Mouse (Mus musculus) myocyte (in vitro differentiated cells): ENCODE measurements around the gene Uba52. TPM values are rescaled to one million over a fixed set of nuclear protein-coding genes. Genes with fewer than 3 reads are reported as not detected.

Experiments
- H3K27me3 ChIP-seq: one replicate; pipeline ENCODE4 v1.6.1; 2011; ENCODE audit not compliant: control insufficient read depth, insufficient read depth, insufficient read length
- H3K36me3 ChIP-seq: one replicate; pipeline ENCODE4 v1.6.1; 2011; ENCODE audit not compliant: control insufficient read depth, insufficient read depth
- H3K4me2 ChIP-seq: one replicate; pipeline ENCODE4 v1.6.1; 2011; ENCODE audit warnings: low read depth, control low read depth
- H3K4me3 ChIP-seq: one replicate; pipeline ENCODE4 v1.5.1; 2011; ENCODE audit warnings: mild to moderate bottlenecking, control low read depth, moderate library complexity
- H3K79me2 ChIP-seq: one replicate; pipeline ENCODE4 v1.6.1; 2011; ENCODE audit not compliant: control insufficient read depth, insufficient read depth
- H3ac ChIP-seq: one replicate; pipeline ENCODE4 v1.6.1; 2011; ENCODE audit not compliant: control insufficient read depth, insufficient read length
- CEBPB ChIP-seq: IDR thresholded peaks from 2 replicates; pipeline ENCODE4 v1.6.1; 2011; ENCODE audit warnings: mild to moderate bottlenecking, moderate library complexity; ENCODE audit not compliant: poor library complexity, insufficient read depth, severe bottlenecking
- E2F4 ChIP-seq: IDR thresholded peaks from one replicate; pipeline ENCODE4 v1.6.1; 2011; ENCODE audit warnings: mild to moderate bottlenecking, control low read depth, moderate library complexity; ENCODE audit not compliant: insufficient read depth
- MAX ChIP-seq: IDR thresholded peaks from one replicate; pipeline ENCODE4 v1.6.1; 2011; ENCODE audit warnings: low read depth, mild to moderate bottlenecking, control low read depth
- MYOD1 ChIP-seq, 3 experiments: IDR thresholded peaks; one replicate each; pipeline ENCODE4 v1.6.1; 2011; ENCODE audit warnings: control low read depth in 2 of 3, low read depth in 2 of 3, mild to moderate bottlenecking in 2 of 3, moderate library complexity in 1 of 3; ENCODE audit not compliant: insufficient read length in 2 of 3, control insufficient read depth in 1 of 3
- MYOG ChIP-seq, 3 experiments: IDR thresholded peaks; one replicate each; pipeline ENCODE4 v1.6.1; 2011; ENCODE audit warnings: control low read depth in 2 of 3, low read depth in 2 of 3, mild to moderate bottlenecking in 2 of 3; ENCODE audit not compliant: insufficient read length in 2 of 3, control insufficient read depth in 1 of 3, insufficient read depth in 1 of 3
- POLR2A ChIP-seq: IDR thresholded peaks from one replicate; pipeline ENCODE4 v1.6.1; 2011; ENCODE audit warnings: low read depth, mild to moderate bottlenecking, control low read depth, moderate library complexity; ENCODE audit not compliant: insufficient read length
- POLR2AphosphoS2 ChIP-seq: IDR thresholded peaks from one replicate; pipeline ENCODE4 v1.6.1; 2011; ENCODE audit warnings: low read depth, control low read depth; ENCODE audit not compliant: insufficient read length
- REST ChIP-seq: IDR thresholded peaks from one replicate; pipeline ENCODE4 v1.6.1; 2011; ENCODE audit warnings: mild to moderate bottlenecking, control low read depth, moderate library complexity; ENCODE audit not compliant: insufficient read depth, insufficient read length
- SRF ChIP-seq: IDR thresholded peaks from one replicate; pipeline ENCODE4 v1.6.1; 2011; ENCODE audit warnings: low read depth; ENCODE audit not compliant: control insufficient read depth, insufficient read length
- TCF12 ChIP-seq: IDR thresholded peaks from one replicate; pipeline ENCODE4 v1.6.1; 2011; ENCODE audit warnings: mild to moderate bottlenecking, control low read depth; ENCODE audit not compliant: poor library complexity, insufficient read depth, severe bottlenecking
- TCF3 ChIP-seq: IDR thresholded peaks from one replicate; pipeline ENCODE4 v1.6.1; 2011; ENCODE audit warnings: low read depth, control low read depth; ENCODE audit not compliant: insufficient read length
- USF1 ChIP-seq: IDR thresholded peaks from one replicate; pipeline ENCODE4 v1.6.1; 2011; ENCODE audit warnings: low read depth, mild to moderate bottlenecking, control low read depth, moderate library complexity
- polyA plus RNA-seq: library from polyadenylated mRNA; unstranded; fragments of >200 nt; fragmentation: generic; extraction: Trizol; gene quantifications from one replicate; pipeline ENCODE4 v1.2.1, GENCODE M21; 2012; ENCODE audit warnings: missing spikeins

The Uba52 gene
- polyA plus RNA-seq, 1 experiment, result 2,253 TPM

- H3K79me2 ChIP-seq, result peaks cover 92% of the 10 kb centered on the region
- no peak overlapping the region for H3K4me2 ChIP-seq
- no peak overlapping the region for H3ac ChIP-seq
- no peaks in the 10 kb centered on the region for H3K36me3 ChIP-seq
- TF ChIP-seq SRF (no peak), POLR2AphosphoS2 (no peak), POLR2A (no peak), MAX (no peak), MYOD1 (IDR thresholded peaks at IDR 0.05; ENCODE audit: control insufficient read depth in 1 of 3, insufficient read length in 2 of 3, low read depth in 2 of 3) (no peak), CEBPB (no peak), USF1 (no peak), E2F4 (no peak), TCF3 (no peak), REST (no peak), TCF12 (no peak), MYOG (IDR thresholded peaks at IDR 0.05; ENCODE audit: control insufficient read depth in 1 of 3, insufficient read depth in 1 of 3, insufficient read length in 2 of 3, low read depth in 2 of 3) (no peak)
- no peak overlapping the region for H3K4me3 ChIP-seq
- no peaks in the 10 kb centered on the region for H3K27me3 ChIP-seq
These were observed 35.8 kb upstream of the Uba52 start for GRCm38 (mm10) chr8:70546412-70546811.

GRCm38 (mm10) chr8:70544200-70544687 is 33.6 kb upstream of the Uba52 start:
- Histone ChIP-seq H3K4me2 (no peak overlapping the region), H3K36me3 (no peaks in the 10 kb centered on the region), H3K79me2 (peaks cover 91% of the 10 kb centered on the region), H3ac (no peak overlapping the region), H3K27me3 (no peaks in the 10 kb centered on the region), H3K4me3 (no peak overlapping the region)
- TF ChIP-seq MYOG (IDR thresholded peaks at IDR 0.05; ENCODE audit: control insufficient read depth in 1 of 3, insufficient read depth in 1 of 3, insufficient read length in 2 of 3, low read depth in 2 of 3) (no peak), POLR2A (no peak), TCF3 (no peak), TCF12 (no peak), MAX (no peak), USF1 (no peak), SRF (no peak), MYOD1 (IDR thresholded peaks at IDR 0.05; ENCODE audit: control insufficient read depth in 1 of 3, insufficient read length in 2 of 3, low read depth in 2 of 3) (no peak), CEBPB (no peak), E2F4 (no peak), POLR2AphosphoS2 (no peak), REST (no peak)

- TF ChIP-seq USF1 (no peak), TCF3 (no peak), POLR2AphosphoS2 (no peak), TCF12 (no peak), REST (no peak), E2F4 (no peak), POLR2A (no peak), MYOD1 (IDR thresholded peaks at IDR 0.05; ENCODE audit: control insufficient read depth in 1 of 3, insufficient read length in 2 of 3, low read depth in 2 of 3) (no peak), CEBPB (no peak), MYOG (IDR thresholded peaks at IDR 0.05; ENCODE audit: control insufficient read depth in 1 of 3, insufficient read depth in 1 of 3, insufficient read length in 2 of 3, low read depth in 2 of 3) (no peak), MAX (no peak), SRF (no peak)
- H3K4me3 ChIP-seq, result peak overlapping the region; percentile 91
- peaks cover 61% of the 10 kb centered on the region for H3K79me2 ChIP-seq
- peak overlapping the region; percentile 97 for H3K4me2 ChIP-seq
- peaks cover 5% of the 10 kb centered on the region for H3K36me3 ChIP-seq
- H3ac ChIP-seq, result no peak overlapping the region
- H3K27me3 ChIP-seq, result no peaks in the 10 kb centered on the region
These were observed 30.5 kb upstream of the Uba52 start for GRCm38 (mm10) chr8:70541081-70541480.

GRCm38 (mm10) chr8:70540507-70541071 is 30.0 kb upstream of the Uba52 start:
- peak overlapping the region; percentile 97 for H3K4me2 ChIP-seq
- H3K79me2 ChIP-seq, result peaks cover 56% of the 10 kb centered on the region
- H3ac ChIP-seq, result peak overlapping the region; percentile 51
- no peaks in the 10 kb centered on the region for H3K27me3 ChIP-seq
- H3K36me3 ChIP-seq, result peaks cover 9% of the 10 kb centered on the region
- TF ChIP-seq USF1 (no peak), POLR2AphosphoS2 (no peak), POLR2A (no peak), MAX (no peak), CEBPB (no peak), TCF12 (no peak), MYOD1 (IDR thresholded peaks at IDR 0.05; ENCODE audit: control insufficient read depth in 1 of 3, insufficient read length in 2 of 3, low read depth in 2 of 3) (no peak), TCF3 (no peak), REST (no peak), SRF (no peak), E2F4 (no peak), MYOG (IDR thresholded peaks at IDR 0.05; ENCODE audit: control insufficient read depth in 1 of 3, insufficient read depth in 1 of 3, insufficient read length in 2 of 3, low read depth in 2 of 3) (no peak)
- peak overlapping the region; percentile 91 for H3K4me3 ChIP-seq
